Mouse (Mus musculus) thymus, postnatal 0 days (tissue): ENCODE results near the gene Mphosph10. TPM values are rescaled to one million over a fixed set of nuclear protein-coding genes. Genes with fewer than 3 reads are reported as not detected.

Source experiments
- DNase-seq: peaks from one replicate; pipeline ENCODE4 v3.0.0-alpha.2; 2015; ENCODE audit warnings: low spot score
- polyA plus RNA-seq: library from polyadenylated mRNA; unstranded; fragments of >200 nt; fragmentation: Nextera tagmentation; extraction: Ambion mirVana; gene quantifications from 2 replicates; pipeline ENCODE4 v1.2.1, GENCODE M21; 2015

Gene Mphosph10
- polyA plus RNA-seq, 1 experiment from 2014 or later: 46.5 TPM

GRCm38 (mm10) chr7:64354206-64354605 is 37.9 kb downstream of the Mphosph10 start:
- no peak for DNase-seq

- no peak for DNase-seq
Measured at GRCm38 (mm10) chr7:64351087-64351486, 41.0 kb downstream of the Mphosph10 start.

- no peak for DNase-seq
Measured at GRCm38 (mm10) chr7:64349147-64349861, 42.8 kb downstream of the Mphosph10 start.

- no peak for DNase-seq
Measured at GRCm38 (mm10) chr7:64347813-64348212, 44.3 kb downstream of the Mphosph10 start.

- DNase-seq: no peak
Measured at GRCm38 (mm10) chr7:64332686-64333085, 59.4 kb downstream of the Mphosph10 start.

- no peak for DNase-seq
Measured at GRCm38 (mm10) chr7:64331309-64331708, 60.8 kb downstream of the Mphosph10 start.

GRCm38 (mm10) chr7:64327486-64327885 is 64.6 kb downstream of the Mphosph10 start:
- no peak for DNase-seq

- DNase-seq: peak; percentile 85
Measured at GRCm38 (mm10) chr7:64326892-64327291, 65.2 kb downstream of the Mphosph10 start.

Other genes starting within 250 kb of the Mphosph10 start
- gene Trpm1, start 238.4 kb downstream of the Mphosph10 start, polyA plus RNA-seq: 1.5 and 1.8 TPM in 2 replicates
- 8.1 and 9.4 TPM in 2 replicates for gene Mtmr10, start 104.6 kb downstream of the Mphosph10 start, polyA plus RNA-seq
- 3.7 and 5.9 TPM in 2 replicates for gene Fan1, start 18.2 kb downstream of the Mphosph10 start, polyA plus RNA-seq
- 55.6 and 58.3 TPM in 2 replicates for gene Mcee, start 339 bp upstream of the Mphosph10 start, polyA plus RNA-seq
- 4.3 and 5.5 TPM in 2 replicates for gene Apba2, start 109.4 kb upstream of the Mphosph10 start, polyA plus RNA-seq